Mouse (Mus musculus) CH12.LX (cell line): Measurements from ENCODE around the gene Sos2. TPM values are rescaled to one million over a fixed set of nuclear protein-coding genes. Genes with fewer than 3 reads are reported as not detected.

ENCODE experiments used
- DNase-seq: peaks from one replicate; pipeline ENCODE4 v3.0.0-alpha.2; 2013; ENCODE audit errors: extremely low read depth
- H3K27ac ChIP-seq: 2 replicates; pipeline ENCODE4 v1.5.1; 2012; ENCODE audit warnings: low read depth, mild to moderate bottlenecking, control low read depth, moderate library complexity; ENCODE audit not compliant: insufficient read depth
- H3K27me3 ChIP-seq: replicated peaks from 2 replicates; pipeline ENCODE3; 2012; ENCODE audit warnings: inconsistent platforms
- H3K36me3 ChIP-seq, 2 experiments: replicated peaks in 1 of 2; 2 replicates each; pipeline versions ENCODE3 to v1.6.1; 2012; ENCODE audit warnings: inconsistent platforms in 1 of 2, low read length in 1 of 2, mild to moderate bottlenecking in 1 of 2, mixed read lengths in 1 of 2, moderate library complexity in 1 of 2; ENCODE audit not compliant: control insufficient read depth in 1 of 2, insufficient read depth in 1 of 2
- H3K4me1 ChIP-seq, 2 experiments: 2 replicates each; pipeline ENCODE4 v1.6.1; 2012; ENCODE audit warnings: inconsistent platforms in 1 of 2, moderate library complexity in 1 of 2; ENCODE audit not compliant: insufficient read depth in 2 of 2, control insufficient read depth in 1 of 2
- H3K4me2 ChIP-seq: 2 replicates; pipeline ENCODE4 v1.6.1; 2012; ENCODE audit warnings: low read depth, mild to moderate bottlenecking, control low read depth; ENCODE audit not compliant: poor library complexity, insufficient read depth, severe bottlenecking
- H3K4me3 ChIP-seq, 3 experiments: fragments of 150-350 bp in 1 of 3; sonication (generic) in 1 of 3; replicated peaks in 1 of 3; 2 replicates each; pipeline versions ENCODE3 to v1.5.1; 2011 to 2012; ENCODE audit warnings: low read depth in 2 of 3, low read length in 2 of 3, mild to moderate bottlenecking in 2 of 3, moderate library complexity in 2 of 3, control low read depth in 1 of 3, improper control_type of control experiment in 1 of 3, inconsistent platforms in 1 of 3, mixed read lengths in 1 of 3; ENCODE audit not compliant: poor library complexity in 1 of 3
- H3K79me2 ChIP-seq: replicated peaks from 2 replicates; pipeline ENCODE4 v1.6.1; 2012; ENCODE audit warnings: mild to moderate bottlenecking, moderate library complexity; ENCODE audit not compliant: control insufficient read depth, poor library complexity, insufficient read depth, severe bottlenecking; ENCODE audit errors: extremely low read depth
- H3K9ac ChIP-seq: 2 replicates; pipeline ENCODE4 v1.6.1; 2012; ENCODE audit warnings: low read depth, mild to moderate bottlenecking, control low read depth, moderate library complexity; ENCODE audit not compliant: insufficient read depth
- H3K9me3 ChIP-seq: replicated peaks from 2 replicates; pipeline ENCODE3; 2012; ENCODE audit warnings: low read length, inconsistent platforms, mixed read lengths
- BHLHE40 ChIP-seq: IDR thresholded peaks from 2 replicates; pipeline ENCODE4 v1.6.1; 2011; ENCODE audit warnings: mild to moderate bottlenecking, low read depth, low read length, improper control_type of control experiment
- CHD1 ChIP-seq: IDR thresholded peaks from 2 replicates; pipeline ENCODE4 v1.6.1; 2012; ENCODE audit warnings: low read depth, low read length, improper control_type of control experiment, inconsistent platforms
- CHD2 ChIP-seq: IDR thresholded peaks from 2 replicates; pipeline ENCODE4 v1.6.1; 2011; ENCODE audit warnings: low read length, improper control_type of control experiment
- CTCF ChIP-seq, 2 experiments: IDR thresholded peaks in 1 of 2; conservative IDR thresholded peaks in 1 of 2; 2 replicates each; pipeline ENCODE4 v1.5.1; 2011 to 2012; ENCODE audit warnings: low read depth in 2 of 2, low read length in 2 of 2, improper control_type of control experiment in 1 of 2, inconsistent platforms in 1 of 2, mild to moderate bottlenecking in 1 of 2, moderate library complexity in 1 of 2
- E2F4 ChIP-seq: IDR thresholded peaks from 2 replicates; pipeline ENCODE4 v1.6.1; 2011; ENCODE audit warnings: low read depth, low read length, improper control_type of control experiment; ENCODE audit not compliant: insufficient replicate concordance
- ELF1 ChIP-seq: IDR thresholded peaks from 2 replicates; pipeline ENCODE4 v1.6.1; 2014; ENCODE audit warnings: low read depth, mild to moderate bottlenecking, inconsistent platforms, low read length, improper control_type of control experiment
- EP300 ChIP-seq: IDR thresholded peaks from 2 replicates; pipeline ENCODE4 v1.6.1; 2011; ENCODE audit warnings: low read length, improper control_type of control experiment
- ETS1 ChIP-seq: conservative IDR thresholded peaks from 2 replicates; pipeline ENCODE4 v1.6.1; 2012; ENCODE audit warnings: low read depth, mild to moderate bottlenecking, inconsistent platforms, low read length, improper control_type of control experiment, moderate library complexity
- GABPA ChIP-seq: IDR thresholded peaks from 2 replicates; pipeline ENCODE4 v1.6.1; 2012; ENCODE audit warnings: low read depth, low read length, improper control_type of control experiment, inconsistent platforms; ENCODE audit not compliant: insufficient replicate concordance
- HCFC1 ChIP-seq: IDR thresholded peaks from 2 replicates; pipeline ENCODE4 v1.6.1; 2012; ENCODE audit warnings: low read depth, mild to moderate bottlenecking, inconsistent platforms, low read length, improper control_type of control experiment
- IRF4 ChIP-seq: IDR thresholded peaks from 2 replicates; pipeline ENCODE4 v1.6.1; 2014; ENCODE audit warnings: low read depth, mild to moderate bottlenecking, inconsistent platforms, low read length, improper control_type of control experiment
- JUN ChIP-seq: IDR thresholded peaks from 2 replicates; pipeline ENCODE4 v1.6.1; 2011; ENCODE audit warnings: low read depth, mild to moderate bottlenecking, low read length, improper control_type of control experiment, moderate library complexity; ENCODE audit not compliant: insufficient read depth
- JUND ChIP-seq: conservative IDR thresholded peaks from 2 replicates; pipeline ENCODE4 v1.6.1; 2011; ENCODE audit warnings: low read depth, low read length, improper control_type of control experiment
- KAT2A ChIP-seq: IDR thresholded peaks from 2 replicates; pipeline ENCODE4 v1.6.1; 2012; ENCODE audit warnings: low read length, improper control_type of control experiment, inconsistent platforms; ENCODE audit not compliant: insufficient replicate concordance
- MAFK ChIP-seq: IDR thresholded peaks from 2 replicates; pipeline ENCODE4 v1.6.1; 2011; ENCODE audit warnings: low read length, improper control_type of control experiment; ENCODE audit not compliant: insufficient replicate concordance
- MAX ChIP-seq: IDR thresholded peaks from 2 replicates; pipeline ENCODE4 v1.6.1; 2011; ENCODE audit warnings: low read length, improper control_type of control experiment
- MAZ ChIP-seq: IDR thresholded peaks from 2 replicates; pipeline ENCODE4 v1.6.1; 2012; ENCODE audit warnings: low read depth, mild to moderate bottlenecking, inconsistent platforms, low read length, improper control_type of control experiment, moderate library complexity
- MEF2A ChIP-seq: IDR thresholded peaks from 2 replicates; pipeline ENCODE4 v1.6.1; 2014; ENCODE audit warnings: low read depth, mild to moderate bottlenecking, inconsistent platforms, low read length, improper control_type of control experiment, borderline replicate concordance
- MXI1 ChIP-seq: IDR thresholded peaks from 2 replicates; pipeline ENCODE4 v1.6.1; 2011; ENCODE audit warnings: mild to moderate bottlenecking, low read depth, low read length, improper control_type of control experiment
- MYC ChIP-seq: IDR thresholded peaks from 2 replicates; pipeline ENCODE4 v1.6.1; 2011; ENCODE audit warnings: low read depth, mild to moderate bottlenecking, improper control_type of control experiment, low read length
- NELFE ChIP-seq: IDR thresholded peaks from 2 replicates; pipeline ENCODE4 v1.6.1; 2011; ENCODE audit warnings: low read depth, low read length, improper control_type of control experiment
- NRF1 ChIP-seq: IDR thresholded peaks from 2 replicates; pipeline ENCODE4 v1.6.1; 2014; ENCODE audit warnings: low read depth, mild to moderate bottlenecking, inconsistent platforms, low read length, improper control_type of control experiment, moderate library complexity
- PAX5 ChIP-seq: IDR thresholded peaks from 2 replicates; pipeline ENCODE4 v1.6.1; 2012; ENCODE audit warnings: low read length, inconsistent platforms, mixed read lengths
- POLR2A ChIP-seq: IDR thresholded peaks from 2 replicates; pipeline ENCODE4 v1.6.1; 2011; ENCODE audit warnings: low read depth, mild to moderate bottlenecking, improper control_type of control experiment, low read length
- POLR2AphosphoS2 ChIP-seq: IDR thresholded peaks from 2 replicates; pipeline ENCODE4 v1.6.1; 2011; ENCODE audit warnings: low read depth, low read length, improper control_type of control experiment
- RAD21 ChIP-seq: IDR thresholded peaks from 2 replicates; pipeline ENCODE4 v1.6.1; 2011; ENCODE audit warnings: low read depth, mild to moderate bottlenecking, low read length, improper control_type of control experiment, moderate library complexity
- RCOR1 ChIP-seq: conservative IDR thresholded peaks from 2 replicates; pipeline ENCODE4 v1.6.1; 2012; ENCODE audit warnings: low read depth, mild to moderate bottlenecking, inconsistent platforms, low read length, improper control_type of control experiment
- SIN3A ChIP-seq: IDR thresholded peaks from 2 replicates; pipeline ENCODE4 v1.6.1; 2012; ENCODE audit warnings: low read length, improper control_type of control experiment, inconsistent platforms
- SMC3 ChIP-seq: IDR thresholded peaks from 2 replicates; pipeline ENCODE4 v1.6.1; 2011; ENCODE audit warnings: low read depth, low read length, improper control_type of control experiment
- TBP ChIP-seq: conservative IDR thresholded peaks from 2 replicates; pipeline ENCODE4 v1.6.1; 2011; ENCODE audit warnings: low read depth, low read length, improper control_type of control experiment
- TCF12 ChIP-seq: IDR thresholded peaks from 2 replicates; pipeline ENCODE4 v1.6.1; 2014; ENCODE audit warnings: low read depth, mild to moderate bottlenecking, inconsistent platforms, low read length, improper control_type of control experiment
- UBTF ChIP-seq: IDR thresholded peaks from 2 replicates; pipeline ENCODE4 v1.6.1; 2012; ENCODE audit warnings: low read depth, mild to moderate bottlenecking, inconsistent platforms, low read length, improper control_type of control experiment, moderate library complexity
- USF1 ChIP-seq: IDR thresholded peaks from 2 replicates; pipeline ENCODE4 v1.6.1; 2014; ENCODE audit warnings: low read depth, mild to moderate bottlenecking, inconsistent platforms, low read length, improper control_type of control experiment
- USF2 ChIP-seq: conservative IDR thresholded peaks from 2 replicates; pipeline ENCODE4 v1.6.1; 2011; ENCODE audit warnings: low read depth, low read length, improper control_type of control experiment
- ZC3H11A ChIP-seq: IDR thresholded peaks from 2 replicates; pipeline ENCODE4 v1.6.1; 2012; ENCODE audit warnings: low read depth, mild to moderate bottlenecking, inconsistent platforms, low read length, improper control_type of control experiment
- ZKSCAN1 ChIP-seq: IDR thresholded peaks from 2 replicates; pipeline ENCODE4 v1.6.1; 2012; ENCODE audit warnings: low read depth, inconsistent platforms, low read length, improper control_type of control experiment, borderline replicate concordance
- ZMIZ1 ChIP-seq: IDR thresholded peaks from 2 replicates; pipeline ENCODE4 v1.6.1; 2012; ENCODE audit warnings: low read depth, mild to moderate bottlenecking, inconsistent platforms, low read length, improper control_type of control experiment
- ZNF384 ChIP-seq: IDR thresholded peaks from 2 replicates; pipeline ENCODE4 v1.6.1; 2012; ENCODE audit warnings: low read depth, low read length, improper control_type of control experiment, inconsistent platforms
- dilution Hi-C: fragments of 300-500 bp; cut with MboI; formaldehyde crosslinking; loops from 2 replicates; pipeline ENCODE4 v1.14.3; 2020; ENCODE audit warnings: low sequenced_read_pairs; ENCODE audit not compliant: extremely low pct_unique_long_range_greater_than_20kb, extremely low pct_ligation_motif_present
- in situ Hi-C: fragments of 300-500 bp; cut with MboI; formaldehyde crosslinking; loops from 3 replicates; pipeline ENCODE4 v1.14.3; 2019; ENCODE audit warnings: low sequenced_read_pairs, low pct_ligation_motif_present, low pct_unique_long_range_greater_than_20kb, mixed read lengths
- polyA plus RNA-seq: library from polyadenylated mRNA; unstranded; fragments of >175 nt; gene quantifications from 2 replicates; pipeline ENCODE4 v1.2.1, GENCODE M21; 2012; ENCODE audit warnings: low read depth; ENCODE audit not compliant: insufficient read length
- total RNA-seq, 2 experiments: library from RNA; depleted of rRNA; stranded (reverse); fragments of 300-350 nt in 1 of 2; fragments of >200 nt in 1 of 2; gene quantifications; 2 replicates each; pipeline ENCODE4 v1.2.3; 2012 to 2014

Sos2 gene
- total and polyA plus RNA-seq, 3 experiments: 7.9 to 10.3 (median 9.6) TPM

DNA sequence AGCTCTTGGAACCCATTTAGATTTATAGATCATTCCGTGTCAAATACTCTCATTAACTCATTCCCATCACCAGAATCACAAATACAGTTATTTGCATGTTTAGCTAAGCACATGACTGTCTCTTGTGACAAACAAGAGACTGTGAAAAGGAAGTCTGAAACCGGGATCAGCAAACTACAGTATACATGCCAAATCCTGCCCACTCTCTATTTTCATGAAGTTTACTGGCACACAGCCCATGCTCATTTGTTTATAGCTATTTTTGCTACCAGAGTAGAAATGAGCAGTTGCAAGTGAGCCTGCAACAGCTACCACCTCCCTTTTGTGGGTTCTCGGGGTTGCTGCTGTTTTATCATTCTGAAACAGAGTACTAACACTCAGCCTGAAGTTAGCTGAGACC lies 36.8 kb downstream of the Sos2 start:
- dilution Hi-C loops (no loop called here), in situ Hi-C loops (no loop called here)
- no peaks in the 10 kb centered on the region for H3K9me3 ChIP-seq
- no peaks in the 10 kb centered on the region for H3K79me2 ChIP-seq
- H3K27ac ChIP-seq: no peak overlapping the region
- peak; percentile 42 for DNase-seq
- TF ChIP-seq ZC3H11A: no peak
- TF ChIP-seq CHD2: no peak
- no peak for TF ChIP-seq RCOR1
- TF ChIP-seq SMC3: no peak
- no peak for TF ChIP-seq ZNF384
- no peak for TF ChIP-seq HCFC1
- TF ChIP-seq MAX: no peak
- peak; percentile 54; the same call in 1 of the 2 replicates for TF ChIP-seq IRF4
- no peak for TF ChIP-seq MXI1
- no peak for TF ChIP-seq POLR2A
- no peak for TF ChIP-seq UBTF
- TF ChIP-seq GABPA: no peak
- no peak for TF ChIP-seq PAX5
- TF ChIP-seq USF2: no peak
- TF ChIP-seq CTCF (conservative IDR thresholded peaks at IDR 0.05 in 1 of 2, IDR thresholded peaks at IDR 0.05 in 1 of 2; ENCODE audit: low read depth in 2 of 2, low read length in 2 of 2): no peak
- no peak for TF ChIP-seq JUND
- TF ChIP-seq NRF1: no peak
- TF ChIP-seq ELF1: no peak
- no peak for TF ChIP-seq MAZ
- no peak for TF ChIP-seq CHD1
- TF ChIP-seq JUN: no peak
- no peak for TF ChIP-seq TBP
- 0 out of 2 replicates have a peak, but pooled peaks have one; percentile 31 for TF ChIP-seq MYC
- TF ChIP-seq TCF12: no peak
- 0 out of 2 replicates have a peak, but pooled peaks have one; percentile 25 for TF ChIP-seq ETS1
- TF ChIP-seq POLR2AphosphoS2: no peak
- no peak for TF ChIP-seq SIN3A
- no peak for TF ChIP-seq ZMIZ1
- TF ChIP-seq KAT2A: no peak
- TF ChIP-seq BHLHE40: peak; percentile 88
- TF ChIP-seq ZKSCAN1: no peak
- no peak for TF ChIP-seq E2F4
- no peak for TF ChIP-seq NELFE
- no peak for TF ChIP-seq MAFK
- TF ChIP-seq RAD21: no peak
- peak; percentile 62; the same call in 1 of the 2 replicates for TF ChIP-seq EP300
- peak; percentile 87 for TF ChIP-seq MEF2A
- TF ChIP-seq USF1: no peak
- TF ChIP-seq, all 38 proteins: peak for 6
- H3K9ac ChIP-seq: no peak overlapping the region
- H3K4me3 ChIP-seq: no peak overlapping the region
- peaks cover 5 to 24% of the 10 kb centered on the region in 2 experiments for H3K36me3 ChIP-seq
- no peaks in the 10 kb centered on the region for H3K27me3 ChIP-seq
- peaks cover 8 to 26% of the 10 kb centered on the region in 2 experiments for H3K4me1 ChIP-seq
- H3K4me2 ChIP-seq: 0 out of 2 replicates have a peak overlapping the region, but pooled peaks have one; percentile 24
